Mouse (Mus musculus): ENCODE results near the gene Esp36. TPM values are rescaled to one million over a fixed set of nuclear protein-coding genes. Genes with fewer than 3 reads are reported as not detected.
"Not testable (repeated sequence)": the region's sequence is repeated elsewhere in the genome, so short reads cannot be mapped to it uniquely, and the experiment has no call there.

The Esp36 gene
- total RNA-seq (2021): not detected

GRCm38 (mm10) chr17:38420085-38420484, at the start of gene Esp36:
Gene Esp36, minus strand, starts transcription at chr17:38420185.
- DNase-seq: no peak
- intact Hi-C loops (cut with DNase I): no loop called here

DNA sequence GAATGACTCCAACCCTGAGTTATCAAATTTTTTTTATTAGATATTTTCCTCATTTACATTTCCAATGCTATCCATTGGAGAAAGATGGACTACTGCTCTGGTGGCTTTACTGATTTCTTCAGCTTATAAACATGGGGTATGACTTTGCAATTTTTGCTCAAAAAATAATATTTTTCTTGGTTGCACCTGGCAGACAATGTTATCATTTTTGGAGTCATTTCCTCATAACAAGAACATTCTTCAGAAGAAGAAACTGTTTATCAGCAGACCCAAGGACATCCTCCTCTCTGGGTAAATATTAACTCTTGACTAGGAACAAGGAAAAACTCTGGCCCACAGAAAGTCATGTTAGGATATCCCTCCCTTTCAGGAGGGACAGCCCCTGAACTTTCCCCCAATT, 36.2 kb upstream of the Esp36 start:
- intact Hi-C loops (cut with DNase I): not testable (repeated sequence)

DNA sequence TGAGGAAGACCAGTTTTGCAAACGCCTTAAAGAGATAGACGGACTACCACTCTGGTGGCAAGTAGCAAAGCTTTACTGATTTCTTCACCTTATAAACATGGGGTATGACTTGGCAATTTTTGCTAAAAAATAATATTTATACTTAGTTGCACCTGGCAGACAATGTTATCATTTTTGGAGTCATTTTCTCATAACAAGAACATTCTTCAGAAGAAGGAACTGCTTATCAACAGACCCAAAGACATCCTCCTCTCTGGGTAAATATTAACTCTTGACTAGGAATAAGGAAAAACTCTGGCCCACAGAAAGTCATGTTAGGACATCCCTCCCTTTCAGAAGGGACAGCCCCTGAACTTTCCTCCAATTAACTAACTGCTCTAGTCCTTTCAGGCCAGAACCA, 30.7 kb upstream of the Esp36 start:
- intact Hi-C loops (cut with DNase I): no loop called here
- no peak for DNase-seq

More for the DNA sequence above, 36.2 kb upstream of the Esp36 start:
- not testable (repeated sequence) for DNase-seq

DNA sequence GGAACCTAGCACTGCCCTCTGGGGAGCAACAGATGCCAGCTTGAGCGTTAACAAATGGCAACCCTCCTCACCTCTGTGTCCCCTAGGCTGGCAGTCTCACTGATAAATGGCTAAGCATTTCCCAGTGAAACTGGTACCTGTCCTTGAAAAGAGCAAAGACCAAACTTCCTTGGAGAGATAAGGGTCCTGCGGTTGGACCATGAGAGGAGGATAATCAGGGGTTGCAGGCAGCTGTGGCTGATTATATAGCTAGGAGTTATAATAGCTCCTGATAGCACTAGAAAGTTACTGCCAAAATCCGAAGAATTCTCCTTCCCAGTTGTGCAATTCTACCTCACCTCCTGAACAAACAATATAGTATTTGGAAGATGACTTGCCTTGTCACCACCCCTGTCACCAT, 13.8 kb downstream of the Esp36 start:
- DNase-seq: no peak
- intact Hi-C loops (cut with DNase I): no loop called here

GRCm38 (mm10) chr17:38391821-38392220, 28.2 kb downstream of the Esp36 start:
- intact Hi-C loops (cut with DNase I): no loop called here
- DNase-seq: no peak

Other genes with a start within 250 kb of the Esp36 start
- gene Olfr134, start 248.8 kb downstream of the Esp36 start, total RNA-seq (2021): not detected
- gene Olfr135, start 215.8 kb downstream of the Esp36 start, total RNA-seq (2021): not detected
- not detected for gene Olfr138, start 159.2 kb downstream of the Esp36 start, total RNA-seq (2021)
- not detected for gene Olfr137, start 112.6 kb downstream of the Esp36 start, total RNA-seq (2021)
- not detected for gene Olfr136, start 90.4 kb downstream of the Esp36 start, total RNA-seq (2021)
- gene Esp34, start 134.0 kb upstream of the Esp36 start, total RNA-seq (2021): not detected
- gene Esp31, start 219.3 kb upstream of the Esp36 start, total RNA-seq (2021): not detected